Mouse (Mus musculus) kidney, embryonic 15.5 days (tissue): Measurements from ENCODE around the gene Casp2. TPM values are rescaled to one million over a fixed set of nuclear protein-coding genes. Genes with fewer than 3 reads are reported as not detected.

ENCODE experiments used
- ATAC-seq: fragments of 200-750 bp; cut with Nextera tagmentation; replicated peaks from 2 replicates; pipeline ENCODE4 v1.8.0; 2017; ENCODE audit warnings: moderate TSS enrichment; ENCODE audit not compliant: low FRiP score
- H3K27ac ChIP-seq: fragments of 300-500 bp; sonication (generic); 2 replicates; pipeline ENCODE4 v1.5.1; 2015; ENCODE audit warnings: mild to moderate bottlenecking, inconsistent platforms
- H3K27me3 ChIP-seq: fragments of 300-500 bp; sonication (generic); 2 replicates; pipeline ENCODE4 v1.6.1; 2015; ENCODE audit warnings: inconsistent platforms
- H3K36me3 ChIP-seq: fragments of 300-500 bp; sonication (generic); 2 replicates; pipeline ENCODE4 v1.6.1; 2015; ENCODE audit warnings: inconsistent platforms
- H3K4me1 ChIP-seq: fragments of 300-500 bp; sonication (generic); 2 replicates; pipeline ENCODE4 v1.6.1; 2015; ENCODE audit warnings: inconsistent platforms
- H3K4me2 ChIP-seq: fragments of 300-500 bp; sonication (generic); 2 replicates; pipeline ENCODE4 v1.6.1; 2015; ENCODE audit warnings: moderate library complexity, mild to moderate bottlenecking, inconsistent platforms
- H3K4me3 ChIP-seq: fragments of 300-500 bp; sonication (generic); replicated peaks from 2 replicates; pipeline ENCODE4 v1.5.1; 2015; ENCODE audit warnings: mild to moderate bottlenecking, inconsistent platforms
- H3K9ac ChIP-seq: fragments of 300-500 bp; sonication (generic); 2 replicates; pipeline ENCODE4 v1.6.1; 2015; ENCODE audit warnings: mild to moderate bottlenecking, inconsistent platforms
- H3K9me3 ChIP-seq: fragments of 300-500 bp; sonication (generic); replicated peaks from 2 replicates; pipeline ENCODE4 v1.6.1; 2016; ENCODE audit warnings: inconsistent platforms
- WGBS: fragments of 180-500 bp; shearing (Covaris S2); methylation state at CpG from one replicate; pipeline ENCODE4 v1.1.7; 2015; ENCODE audit warnings: mixed read lengths; 5-methylcytosine and 5-hydroxymethylcytosine counted together
- polyA plus RNA-seq: library from polyadenylated mRNA; unstranded; fragments of >200 nt; fragmentation: Nextera tagmentation; extraction: Ambion mirVana; gene quantifications from 2 replicates; pipeline ENCODE4 v1.2.1, GENCODE M21; 2015

Gene Casp2
- polyA plus RNA-seq, 1 experiment from 2014 or later = 60.0 TPM

- H3K4me3 ChIP-seq = no peak overlapping the region
- ATAC-seq = no peak
- WGBS = 97% methylated on average over 1 of the region's 1 CpGs
Measured at GRCm38 (mm10) chr6:42247981-42248380, 16.8 kb upstream of the Casp2 start.

GRCm38 (mm10) chr6:42251791-42252190, 13.0 kb upstream of the Casp2 start:
- no peak overlapping the region for H3K4me3 ChIP-seq
- no peaks in the 10 kb centered on the region for H3K36me3 ChIP-seq
- no peak for ATAC-seq
- H3K9me3 ChIP-seq = no peaks in the 10 kb centered on the region
- no peak overlapping the region for H3K9ac ChIP-seq
- H3K27me3 ChIP-seq = 0 out of 2 replicates have a peak, but pooled peaks cover 2% of the 10 kb centered on the region
- no peak overlapping the region for H3K27ac ChIP-seq
- H3K4me1 ChIP-seq = peaks cover 7% of the 10 kb centered on the region; the same call in 1 of the 2 replicates
- no peak overlapping the region for H3K4me2 ChIP-seq
- 86% methylated on average over 4 of the region's 4 CpGs for WGBS

More at GRCm38 (mm10) chr6:42247981-42248380, 16.8 kb upstream of the Casp2 start:
- no peaks in the 10 kb centered on the region for H3K27me3 ChIP-seq
- H3K36me3 ChIP-seq = no peaks in the 10 kb centered on the region
- no peak overlapping the region for H3K27ac ChIP-seq
- H3K4me2 ChIP-seq = 0 out of 2 replicates have a peak overlapping the region, but pooled peaks have one; percentile 42
- peaks cover 18% of the 10 kb centered on the region for H3K4me1 ChIP-seq
- H3K9ac ChIP-seq = no peak overlapping the region
- H3K9me3 ChIP-seq = no peaks in the 10 kb centered on the region

GRCm38 (mm10) chr6:42253103-42253502, 11.7 kb upstream of the Casp2 start:
- Histone ChIP-seq H3K9me3 (no peaks in the 10 kb centered on the region), H3K27ac (no peak overlapping the region), H3K4me2 (no peak overlapping the region), H3K4me3 (no peak overlapping the region), H3K27me3 (0 out of 2 replicates have a peak, but pooled peaks cover 2% of the 10 kb centered on the region), H3K4me1 (peaks cover 7% of the 10 kb centered on the region; the same call in 1 of the 2 replicates), H3K9ac (no peak overlapping the region), H3K36me3 (no peaks in the 10 kb centered on the region)
- ATAC-seq = no peak
- 84% methylated on average over 2 of the region's 2 CpGs for WGBS

- ATAC-seq = 0 out of 2 replicates have a peak, but pooled peaks have one; percentile 30
- H3K4me1 ChIP-seq = no peaks in the 10 kb centered on the region
- no peak overlapping the region for H3K9ac ChIP-seq
- H3K36me3 ChIP-seq = no peaks in the 10 kb centered on the region
- no peak overlapping the region for H3K4me2 ChIP-seq
- 0 out of 2 replicates have a peak, but pooled peaks cover 2% of the 10 kb centered on the region for H3K27me3 ChIP-seq
- no peak overlapping the region for H3K27ac ChIP-seq
- WGBS = 16% methylated on average over 11 of the region's 11 CpGs
- H3K9me3 ChIP-seq = no peaks in the 10 kb centered on the region
- H3K4me3 ChIP-seq = no peak overlapping the region
Measured at GRCm38 (mm10) chr6:42257303-42257863, 7.4 kb upstream of the Casp2 start.

- Histone ChIP-seq H3K27ac (no peak overlapping the region), H3K4me1 (peaks cover 5% of the 10 kb centered on the region; the same call in 1 of the 2 replicates), H3K4me2 (no peak overlapping the region), H3K9ac (no peak overlapping the region), H3K27me3 (0 out of 2 replicates have a peak, but pooled peaks cover 1% of the 10 kb centered on the region), H3K36me3 (no peaks in the 10 kb centered on the region), H3K9me3 (no peaks in the 10 kb centered on the region), H3K4me3 (no peak overlapping the region)
- 56% methylated on average over 6 of the region's 6 CpGs for WGBS
- ATAC-seq = no peak
Measured at GRCm38 (mm10) chr6:42260430-42260829, 4.4 kb upstream of the Casp2 start.

GRCm38 (mm10) chr6:42261524-42262170, 3.1 kb upstream of the Casp2 start, which contains the start of gene Tmem139:
Tmem139 (plus strand) TSS chr6:42261970.
- no peaks in the 10 kb centered on the region for H3K36me3 ChIP-seq
- peak within 1 kb of the TSS; percentile 35 for H3K9ac ChIP-seq
- H3K27ac ChIP-seq = 0 out of 2 replicates have a peak within 1 kb of the TSS, but pooled peaks have one; percentile 33
- peak within 1 kb of the TSS; percentile 39 for H3K4me3 ChIP-seq
- 13% methylated on average over 20 of the region's 20 CpGs for WGBS
- ATAC-seq = no peak
- peak within 1 kb of the TSS; percentile 60 for H3K4me2 ChIP-seq
- H3K27me3 ChIP-seq = no peaks in the 10 kb centered on the region
- H3K4me1 ChIP-seq = peaks cover 8% of the 10 kb centered on the region; the same call in 1 of the 2 replicates
- no peaks in the 10 kb centered on the region for H3K9me3 ChIP-seq

GRCm38 (mm10) chr6:42265391-42266330, 876 bp downstream of the Casp2 start:
- Histone ChIP-seq H3K4me3 (peak overlapping the region; percentile 93), H3K36me3 (peaks cover 35% of the 10 kb centered on the region), H3K4me1 (peaks cover 12% of the 10 kb centered on the region; the same call in 1 of the 2 replicates), H3K27ac (peak overlapping the region; percentile 94), H3K9me3 (no peaks in the 10 kb centered on the region), H3K27me3 (no peaks in the 10 kb centered on the region), H3K9ac (peak overlapping the region; percentile 95), H3K4me2 (peak overlapping the region; percentile 77)
- under 1% methylated on average over 21 of the region's 21 CpGs for WGBS
- no peak for ATAC-seq

- Histone ChIP-seq H3K4me3 (no peak overlapping the region), H3K4me1 (0 out of 2 replicates have a peak, but pooled peaks cover 7% of the 10 kb centered on the region), H3K4me2 (no peak overlapping the region), H3K9me3 (no peaks in the 10 kb centered on the region), H3K36me3 (peaks cover 79% of the 10 kb centered on the region), H3K27me3 (no peaks in the 10 kb centered on the region), H3K9ac (no peak overlapping the region), H3K27ac (no peak overlapping the region)
- no peak for ATAC-seq
Measured at GRCm38 (mm10) chr6:42270817-42271216, 6.0 kb downstream of the Casp2 start.

GRCm38 (mm10) chr6:42276151-42276550, 11.4 kb downstream of the Casp2 start:
- H3K27me3 ChIP-seq = no peaks in the 10 kb centered on the region
- H3K9me3 ChIP-seq = no peaks in the 10 kb centered on the region
- no peak overlapping the region for H3K27ac ChIP-seq
- ATAC-seq = no peak
- no peaks in the 10 kb centered on the region for H3K4me1 ChIP-seq
- no peak overlapping the region for H3K9ac ChIP-seq
- no peak overlapping the region for H3K4me3 ChIP-seq
- WGBS = 51% methylated on average over 2 of the region's 2 CpGs
- H3K36me3 ChIP-seq = peaks cover 90% of the 10 kb centered on the region
- no peak overlapping the region for H3K4me2 ChIP-seq

GRCm38 (mm10) chr6:42282865-42283528, 18.2 kb downstream of the Casp2 start:
- H3K36me3 ChIP-seq = peaks cover 74% of the 10 kb centered on the region
- no peaks in the 10 kb centered on the region for H3K27me3 ChIP-seq
- no peaks in the 10 kb centered on the region for H3K4me1 ChIP-seq
- no peak overlapping the region for H3K27ac ChIP-seq
- no peak for ATAC-seq
- WGBS = 65% methylated on average over 5 of the region's 5 CpGs
- H3K4me2 ChIP-seq = no peak overlapping the region
- no peaks in the 10 kb centered on the region for H3K9me3 ChIP-seq
- H3K4me3 ChIP-seq = no peak overlapping the region
- H3K9ac ChIP-seq = no peak overlapping the region

- H3K36me3 ChIP-seq = peaks cover 42% of the 10 kb centered on the region
- no peak within 1 kb of the TSS for H3K4me3 ChIP-seq
- 66% methylated on average over 5 of the region's 5 CpGs for WGBS
- H3K9ac ChIP-seq = no peak within 1 kb of the TSS
- no peak within 1 kb of the TSS for H3K27ac ChIP-seq
- H3K4me1 ChIP-seq = no peaks in the 10 kb centered on the region
- no peaks in the 10 kb centered on the region for H3K27me3 ChIP-seq
- no peaks in the 10 kb centered on the region for H3K9me3 ChIP-seq
- ATAC-seq = no peak
- no peak within 1 kb of the TSS for H3K4me2 ChIP-seq
Measured at GRCm38 (mm10) chr6:42286448-42286847, 21.7 kb downstream of the Casp2 start, which contains the start of gene Clcn1. Clcn1 (plus strand) TSS chr6:42286685.
